Mouse (Mus musculus) midbrain, postnatal 0 days (tissue): Measurements from ENCODE around the gene Tubb4b. TPM values are rescaled to one million over a fixed set of nuclear protein-coding genes. Genes with fewer than 3 reads are reported as not detected.
A peak's percentile ranks its signal among the peaks of the same experiment; 100 is the strongest.

Experiments used
- ATAC-seq: fragments of 200-750 bp; cut with Nextera tagmentation; 2 replicates; pipeline ENCODE4 v1.8.0; 2017; ENCODE audit warnings: moderate number of reproducible peaks, mild to moderate bottlenecking, moderate TSS enrichment, moderate library complexity; ENCODE audit not compliant: low FRiP score
- DNase-seq: peaks from one replicate; pipeline ENCODE4 v3.0.0-alpha.2; 2015; ENCODE audit warnings: low spot score
- H3K27ac ChIP-seq: fragments of 300-500 bp; sonication (generic); 2 replicates; pipeline ENCODE4 v1.5.1; 2014; ENCODE audit warnings: low read depth, mild to moderate bottlenecking, low read length, mixed read lengths
- H3K27me3 ChIP-seq: fragments of 300-500 bp; sonication (generic); 2 replicates; pipeline ENCODE4 v1.6.1; 2014; ENCODE audit warnings: low read length, control low read depth, mixed read lengths; ENCODE audit not compliant: insufficient read depth
- H3K36me3 ChIP-seq: fragments of 300-500 bp; sonication (generic); 2 replicates; pipeline ENCODE4 v1.6.1; 2014; ENCODE audit warnings: low read length, control low read depth, mixed read lengths; ENCODE audit not compliant: insufficient read depth
- H3K4me1 ChIP-seq: fragments of 300-500 bp; sonication (generic); 2 replicates; pipeline ENCODE4 v1.6.1; 2014; ENCODE audit warnings: mild to moderate bottlenecking, control low read depth, antibody characterized with exemption, low read length, mixed read lengths; ENCODE audit not compliant: insufficient read depth
- H3K4me2 ChIP-seq: fragments of 300-500 bp; sonication (generic); 2 replicates; pipeline ENCODE4 v1.6.1; 2014; ENCODE audit warnings: low read depth, mild to moderate bottlenecking, low read length, mixed read lengths; ENCODE audit not compliant: poor library complexity, severe bottlenecking
- H3K4me3 ChIP-seq: fragments of 300-500 bp; sonication (generic); 2 replicates; pipeline ENCODE4 v1.5.1; 2014; ENCODE audit warnings: low read depth, mild to moderate bottlenecking, low read length, moderate library complexity
- H3K9ac ChIP-seq: fragments of 300-500 bp; sonication (generic); replicated peaks from 2 replicates; pipeline ENCODE4 v1.6.1; 2014; ENCODE audit warnings: mild to moderate bottlenecking, low read length, moderate library complexity, mixed read lengths; ENCODE audit not compliant: poor library complexity, severe bottlenecking
- H3K9me3 ChIP-seq: fragments of 300-500 bp; sonication (generic); 2 replicates; pipeline ENCODE4 v1.6.1; 2016; ENCODE audit warnings: low read length, control low read depth
- CTCF ChIP-seq: IDR thresholded peaks from 2 replicates; pipeline ENCODE4 v1.5.1; 2016; ENCODE audit warnings: antibody characterized with exemption, mild to moderate bottlenecking
- WGBS: fragments of 180-500 bp; shearing (Covaris S2); extraction: QIAGEN DNeasy Blood & Tissue Kit; methylation state at CpG from one replicate; pipeline ENCODE4 v1.1.7; 2014; 5-methylcytosine and 5-hydroxymethylcytosine counted together
- polyA plus RNA-seq: library from polyadenylated mRNA; unstranded; fragments of >200 nt; fragmentation: Nextera tagmentation; extraction: Ambion mirVana; gene quantifications from 2 replicates; pipeline ENCODE4 v1.2.1, GENCODE M21; 2015
- total RNA-seq: library from RNA; depleted of rRNA; stranded (reverse); fragments of >200 nt; gene quantifications from 2 replicates; pipeline ENCODE4 v1.2.3, GENCODE M21; 2014

The Tubb4b gene
- total and polyA plus RNA-seq, 2 experiments from 2014 or later, result 461 to 625 TPM

DNA sequence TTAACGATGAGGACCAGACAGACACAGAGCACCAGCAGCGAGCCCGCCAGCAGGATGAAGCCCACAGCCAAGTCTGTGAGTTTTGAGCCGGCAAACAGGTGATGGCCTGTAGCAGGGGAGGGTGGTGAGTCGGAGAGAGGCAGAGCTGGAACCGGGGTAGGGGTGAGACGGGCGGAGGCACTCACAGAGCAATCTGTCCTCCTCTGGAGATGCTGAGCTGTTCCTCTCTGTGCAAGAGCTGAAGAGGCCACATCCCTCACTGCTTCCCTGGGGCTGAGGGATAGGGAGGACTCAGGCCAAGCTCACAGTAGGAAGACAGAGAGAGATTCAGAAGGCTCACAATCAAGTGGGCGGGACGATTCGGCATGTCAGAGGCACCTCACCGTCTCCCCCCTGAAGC lies 6.5 kb upstream of the Tubb4b start:
- DNase-seq, result no peak
- H3K36me3 ChIP-seq, result no peaks in the 10 kb centered on the region
- H3K4me1 ChIP-seq, result no peaks in the 10 kb centered on the region; the same call in 1 of the 2 replicates
- H3K27me3 ChIP-seq, result no peaks in the 10 kb centered on the region; the same call in 1 of the 2 replicates
- no peak overlapping the region for H3K27ac ChIP-seq
- no peak for ATAC-seq
- H3K9ac ChIP-seq, result no peak overlapping the region
- H3K4me2 ChIP-seq, result no peak overlapping the region
- no peaks in the 10 kb centered on the region for H3K9me3 ChIP-seq
- no peak for TF ChIP-seq CTCF
- H3K4me3 ChIP-seq, result no peak overlapping the region
- 50% methylated on average over 12 of the region's 12 CpGs for WGBS

DNA sequence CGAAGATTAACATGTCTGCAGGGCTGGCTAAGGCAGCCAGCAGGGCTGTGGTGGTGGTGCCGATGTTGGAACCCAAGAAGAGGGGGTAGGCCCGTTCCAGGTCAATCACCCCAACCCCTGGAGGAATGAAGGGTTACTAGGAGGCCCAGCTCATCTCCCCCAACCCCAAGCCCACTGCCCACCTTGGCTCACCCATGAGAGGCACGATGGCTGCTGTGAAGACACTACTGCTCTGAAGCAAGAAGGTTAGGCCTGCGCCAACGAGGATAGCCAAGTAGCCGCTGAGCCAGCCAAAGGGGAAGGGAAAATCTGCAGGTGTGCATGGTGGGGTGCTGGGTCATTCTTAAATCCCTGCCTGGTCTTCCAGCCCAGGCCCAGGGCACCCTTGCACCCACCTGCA lies 6.1 kb upstream of the Tubb4b start:
- DNase-seq, result no peak
- TF ChIP-seq CTCF, result no peak
- WGBS, result 90% methylated on average over 7 of the region's 7 CpGs
- Histone ChIP-seq H3K9me3 (no peaks in the 10 kb centered on the region), H3K36me3 (no peaks in the 10 kb centered on the region), H3K27ac (no peak overlapping the region), H3K4me1 (no peaks in the 10 kb centered on the region; the same call in 1 of the 2 replicates), H3K4me3 (no peak overlapping the region), H3K9ac (no peak overlapping the region), H3K4me2 (no peak overlapping the region), H3K27me3 (no peaks in the 10 kb centered on the region)
- ATAC-seq, result no peak

DNA sequence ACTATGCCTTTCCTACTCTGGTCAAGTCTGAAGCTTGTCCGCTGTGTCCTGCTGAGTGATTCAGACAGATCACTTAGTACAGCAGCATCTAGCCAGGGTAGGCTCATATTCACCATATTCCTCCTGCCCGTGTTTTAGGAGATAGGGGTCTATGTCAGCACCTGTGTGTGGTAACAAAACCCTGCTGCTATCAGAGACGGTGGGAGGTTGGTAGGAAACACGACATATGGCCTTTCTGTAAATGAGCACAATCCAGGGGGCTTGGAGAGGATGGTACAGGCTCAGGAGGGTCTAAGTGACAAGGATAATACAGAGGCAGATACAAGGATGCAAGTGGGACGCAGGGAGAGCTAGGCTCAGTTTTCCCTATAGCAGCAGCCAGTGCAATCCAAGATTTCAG lies 5.1 kb upstream of the Tubb4b start:
- ATAC-seq, result no peak
- no peaks in the 10 kb centered on the region; the same call in 1 of the 2 replicates for H3K4me1 ChIP-seq
- H3K9ac ChIP-seq, result no peak overlapping the region
- 79% methylated on average over 5 of the region's 5 CpGs for WGBS
- no peak overlapping the region for H3K4me2 ChIP-seq
- no peaks in the 10 kb centered on the region for H3K9me3 ChIP-seq
- H3K36me3 ChIP-seq, result no peaks in the 10 kb centered on the region
- no peak for TF ChIP-seq CTCF
- H3K27ac ChIP-seq, result no peak overlapping the region
- H3K27me3 ChIP-seq, result no peaks in the 10 kb centered on the region
- no peak overlapping the region for H3K4me3 ChIP-seq
- no peak for DNase-seq

DNA sequence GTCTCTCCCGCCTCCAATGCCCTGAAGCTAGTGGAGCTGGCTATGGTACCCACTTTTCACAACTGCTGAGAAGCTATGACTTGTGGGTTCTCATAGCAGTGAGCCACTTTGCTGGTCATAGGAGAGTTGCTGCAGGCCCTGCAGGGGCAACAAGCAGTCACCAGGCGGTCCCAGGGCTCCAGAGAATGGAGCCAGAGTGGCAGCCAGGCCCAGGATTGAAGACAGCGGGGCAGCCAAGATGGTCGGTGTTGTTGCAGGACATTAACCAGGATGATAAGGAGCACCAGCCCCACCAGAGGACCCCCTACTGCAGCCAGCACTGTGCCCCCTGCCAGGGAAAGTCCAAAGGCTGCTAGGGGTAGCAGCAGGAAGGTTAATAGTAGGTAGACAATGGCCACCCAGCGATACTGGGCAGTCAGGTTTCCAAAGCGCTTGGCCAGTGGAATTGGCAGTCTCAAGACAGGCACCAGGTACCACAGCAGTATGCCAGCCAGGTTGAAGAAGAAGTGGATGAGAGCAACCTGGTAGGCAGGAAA lies 4.6 kb upstream of the Tubb4b start:
- DNase-seq (no peak), ATAC-seq (no peak)
- no peak overlapping the region for H3K9ac ChIP-seq
- no peaks in the 10 kb centered on the region; the same call in 1 of the 2 replicates for H3K4me1 ChIP-seq
- no peaks in the 10 kb centered on the region for H3K9me3 ChIP-seq
- peak overlapping the region; percentile 8; the same call in 1 of the 2 replicates for H3K27ac ChIP-seq
- WGBS, result 69% methylated on average over 6 of the region's 6 CpGs
- no peaks in the 10 kb centered on the region for H3K36me3 ChIP-seq
- TF ChIP-seq CTCF, result no peak
- no peak overlapping the region for H3K4me3 ChIP-seq
- no peaks in the 10 kb centered on the region for H3K27me3 ChIP-seq
- H3K4me2 ChIP-seq, result peak overlapping the region; percentile 4

DNA sequence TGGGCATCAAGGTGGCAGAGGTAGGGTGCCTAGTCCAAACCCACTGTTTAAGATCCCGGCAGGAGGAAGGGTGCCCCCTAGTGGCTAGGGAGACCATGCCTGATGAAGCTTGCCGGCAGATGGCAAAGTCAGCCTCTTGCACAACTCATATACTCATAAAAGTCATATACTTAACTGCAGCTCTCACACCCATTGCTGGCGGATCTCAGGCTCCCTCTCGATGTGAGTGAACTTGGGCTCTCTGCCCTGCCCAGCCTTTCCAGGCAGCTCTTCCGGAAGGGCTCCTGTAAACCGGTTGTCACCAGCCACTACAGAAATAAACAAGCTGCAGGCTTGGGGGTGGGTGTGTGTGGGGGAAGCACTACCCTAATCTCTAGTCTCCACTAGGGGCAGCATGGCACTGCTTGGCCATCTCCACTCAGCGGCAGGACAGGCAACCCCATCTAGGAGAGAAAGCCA lies 4.0 kb upstream of the Tubb4b start:
- WGBS, result 2% methylated on average over 7 of the region's 7 CpGs
- ATAC-seq, result peak; percentile 39
- H3K9ac ChIP-seq, result no peak overlapping the region

DNA sequence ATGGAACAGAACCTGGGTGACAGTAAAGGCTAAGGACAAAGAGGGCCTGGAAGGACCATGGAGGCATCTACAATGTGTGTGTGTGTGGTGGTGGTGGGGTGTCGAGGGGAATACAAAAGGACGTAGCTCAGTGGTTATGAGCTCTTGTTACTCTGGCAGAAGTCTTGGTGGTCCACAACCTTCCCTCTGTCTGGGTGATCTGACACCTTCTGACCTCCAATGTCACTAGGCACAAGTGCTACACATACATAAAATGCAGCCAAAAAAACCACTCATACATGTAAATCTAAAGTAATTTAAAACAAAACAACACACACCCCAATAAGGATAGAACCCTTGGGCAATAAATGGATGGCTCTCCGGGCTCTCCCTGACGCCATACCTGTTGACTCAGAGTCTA lies 2.9 kb upstream of the Tubb4b start:
- H3K9ac ChIP-seq, result no peak overlapping the region
- no peak for TF ChIP-seq CTCF
- no peaks in the 10 kb centered on the region for H3K36me3 ChIP-seq
- no peak overlapping the region for H3K4me3 ChIP-seq
- 94% methylated on average over 4 of the region's 4 CpGs for WGBS
- DNase-seq (no peak), ATAC-seq (no peak)
- H3K27me3 ChIP-seq, result no peaks in the 10 kb centered on the region
- no peak overlapping the region for H3K4me2 ChIP-seq
- H3K27ac ChIP-seq, result no peak overlapping the region
- H3K9me3 ChIP-seq, result no peaks in the 10 kb centered on the region
- peaks cover 6% of the 10 kb centered on the region; the same call in 1 of the 2 replicates for H3K4me1 ChIP-seq

More for the DNA sequence above, 4.0 kb upstream of the Tubb4b start:
- Histone ChIP-seq H3K27me3 (no peaks in the 10 kb centered on the region), H3K4me3 (no peak overlapping the region), H3K4me1 (peaks cover 3% of the 10 kb centered on the region; the same call in 1 of the 2 replicates), H3K27ac (peak overlapping the region; percentile 77), H3K9me3 (no peaks in the 10 kb centered on the region), H3K36me3 (no peaks in the 10 kb centered on the region), H3K4me2 (peak overlapping the region; percentile 4)
- DNase-seq, result peak; percentile 91
- peak; percentile 79 for TF ChIP-seq CTCF
